Mouse (Mus musculus): ENCODE results near the gene Olfr324. TPM values are rescaled to one million over a fixed set of nuclear protein-coding genes. Genes with fewer than 3 reads are reported as not detected.

The Olfr324 gene
- polyA plus RNA-seq, 1 experiment, result not detected

DNA sequence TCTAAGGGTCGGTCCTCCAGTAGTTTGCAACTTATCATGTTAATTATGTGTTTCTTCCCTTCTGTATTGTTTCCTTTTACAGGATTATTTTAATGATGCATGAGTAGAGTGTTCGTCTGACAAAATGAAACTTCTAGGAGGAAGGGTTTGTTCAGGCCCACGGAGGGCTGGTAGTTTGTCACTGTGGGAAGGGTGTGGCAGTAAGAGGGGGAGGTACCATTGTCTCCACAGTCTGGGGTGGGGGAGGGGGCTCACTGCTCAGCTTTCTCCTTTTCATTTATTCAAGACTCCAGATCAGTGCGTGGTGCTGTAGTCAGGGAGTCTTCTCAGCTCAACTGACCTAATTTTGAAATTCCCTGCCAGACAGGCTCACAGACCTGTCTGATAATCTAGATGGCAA lies 31.2 kb downstream of the Olfr324 start:
- DNase-seq, result no peak
- 45% methylated on average over 4 of the region's 4 CpGs for WGBS
- Histone ChIP-seq H3K4me1 (ENCODE audit: control insufficient read depth, insufficient read depth, low read length) (no peaks in the 10 kb centered on the region), H3K4me3 (replicated peaks; ENCODE audit: extremely low read depth, low read depth, low read length) (no peak overlapping the region)
- TF ChIP-seq POLR2A (IDR thresholded peaks at IDR 0.05; ENCODE audit: borderline replicate concordance, extremely low read depth, low read depth, low read length) (no peak), CTCF (IDR thresholded peaks at IDR 0.05; ENCODE audit: insufficient read depth, low read length) (no peak)

DNA sequence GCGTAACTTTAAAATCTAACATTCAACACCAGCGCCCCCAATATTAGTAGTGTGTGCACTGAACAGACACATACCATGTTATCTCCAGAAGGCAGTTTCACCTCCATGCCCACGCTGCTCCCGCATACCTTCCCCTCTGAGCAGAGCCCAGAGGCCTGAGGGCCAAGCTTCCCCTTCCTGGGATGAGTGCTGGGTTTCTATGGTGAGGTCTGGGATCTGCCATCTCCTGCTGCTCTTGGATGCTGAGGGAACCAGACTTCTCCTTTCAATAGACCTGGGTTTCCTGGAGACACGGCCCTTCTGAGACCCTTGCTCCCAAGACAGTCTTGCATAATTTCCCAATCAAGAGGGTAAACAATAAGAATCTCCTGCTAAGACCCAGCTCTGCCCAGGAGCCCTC lies 35.5 kb downstream of the Olfr324 start, which contains the start of gene Olfr323:
TSS of gene Olfr323 (minus strand) at position 101 of the 400 bp plus-strand sequence.
- WGBS, result 71% methylated on average over 5 of the region's 5 CpGs
- Histone ChIP-seq H3K4me3 (replicated peaks; ENCODE audit: extremely low read depth, low read depth, low read length) (no peak within 1 kb of the TSS), H3K4me1 (ENCODE audit: control insufficient read depth, insufficient read depth, low read length) (no peaks in the 10 kb centered on the region)
- DNase-seq, result no peak
- no peak for TF ChIP-seq POLR2A (IDR thresholded peaks at IDR 0.05; ENCODE audit: borderline replicate concordance, extremely low read depth, low read depth, low read length)
- no peak for TF ChIP-seq CTCF (IDR thresholded peaks at IDR 0.05; ENCODE audit: insufficient read depth, low read length)

DNA sequence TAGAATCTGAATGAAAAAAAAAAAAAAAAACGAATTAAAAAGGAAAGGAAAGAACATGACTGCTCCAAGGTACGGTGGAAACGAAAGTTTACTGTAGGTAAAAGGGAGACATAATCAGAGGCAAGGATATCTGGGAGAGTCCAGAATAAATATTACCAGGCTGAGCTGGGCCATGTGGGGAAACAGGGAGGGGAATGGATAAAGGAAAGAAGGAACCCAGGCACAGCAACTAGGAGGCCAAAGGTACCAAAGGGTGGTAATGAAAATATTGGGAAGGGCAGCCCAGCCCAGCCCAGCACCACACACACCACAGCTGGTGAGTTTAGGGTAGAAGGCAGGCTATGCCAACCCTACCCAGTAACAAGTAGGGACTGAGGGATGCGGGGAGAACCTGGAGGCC lies 40.0 kb downstream of the Olfr324 start:
- DNase-seq, result no peak
- TF ChIP-seq CTCF (IDR thresholded peaks at IDR 0.05; ENCODE audit: insufficient read depth, low read length), result no peak
- H3K4me1 ChIP-seq (ENCODE audit: control insufficient read depth, insufficient read depth, low read length), result no peaks in the 10 kb centered on the region
- WGBS, result 50% methylated on average over 4 of the region's 4 CpGs
- no peak overlapping the region for H3K4me3 ChIP-seq (replicated peaks; ENCODE audit: extremely low read depth, low read depth, low read length)

DNA sequence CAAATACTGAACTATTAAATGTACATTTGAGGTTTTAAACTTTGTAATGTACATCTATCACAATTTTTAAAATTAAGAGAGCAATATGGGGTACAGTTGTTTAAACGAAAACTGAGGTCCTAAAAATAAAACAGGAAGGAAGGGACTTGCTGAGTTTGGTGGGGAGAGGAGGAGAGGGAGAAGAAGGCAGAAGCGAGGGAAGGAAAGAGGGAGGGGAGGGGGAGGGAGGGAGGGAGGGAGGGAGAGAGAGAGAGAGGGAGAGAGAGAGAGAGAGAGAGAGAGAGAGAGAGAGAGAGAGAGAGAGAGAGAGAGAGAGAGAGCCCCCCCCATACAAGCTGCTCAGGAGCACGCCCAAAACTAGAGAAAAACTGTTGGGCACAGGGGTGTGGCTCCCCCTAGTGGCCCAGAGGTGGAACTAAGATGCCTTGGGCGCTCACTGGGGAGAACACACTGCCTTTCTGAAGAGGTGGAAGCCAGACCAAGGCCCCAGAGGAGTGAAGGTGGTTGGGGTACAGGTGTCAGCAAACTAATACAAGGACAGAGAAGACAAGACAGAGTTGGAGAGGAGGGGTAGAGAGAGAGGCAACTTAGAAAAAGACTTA lies 41.6 kb downstream of the Olfr324 start:
- H3K4me3 ChIP-seq (replicated peaks; ENCODE audit: extremely low read depth, low read depth, low read length), result no peak overlapping the region
- DNase-seq, result peak; percentile 17
- peak; percentile 69 for TF ChIP-seq CTCF (IDR thresholded peaks at IDR 0.05; ENCODE audit: insufficient read depth, low read length)
- TF ChIP-seq POLR2A (IDR thresholded peaks at IDR 0.05; ENCODE audit: borderline replicate concordance, extremely low read depth, low read depth, low read length), result no peak
- WGBS, result 10% methylated on average over 4 of the region's 4 CpGs
- no peaks in the 10 kb centered on the region for H3K4me1 ChIP-seq (ENCODE audit: control insufficient read depth, insufficient read depth, low read length)

DNA sequence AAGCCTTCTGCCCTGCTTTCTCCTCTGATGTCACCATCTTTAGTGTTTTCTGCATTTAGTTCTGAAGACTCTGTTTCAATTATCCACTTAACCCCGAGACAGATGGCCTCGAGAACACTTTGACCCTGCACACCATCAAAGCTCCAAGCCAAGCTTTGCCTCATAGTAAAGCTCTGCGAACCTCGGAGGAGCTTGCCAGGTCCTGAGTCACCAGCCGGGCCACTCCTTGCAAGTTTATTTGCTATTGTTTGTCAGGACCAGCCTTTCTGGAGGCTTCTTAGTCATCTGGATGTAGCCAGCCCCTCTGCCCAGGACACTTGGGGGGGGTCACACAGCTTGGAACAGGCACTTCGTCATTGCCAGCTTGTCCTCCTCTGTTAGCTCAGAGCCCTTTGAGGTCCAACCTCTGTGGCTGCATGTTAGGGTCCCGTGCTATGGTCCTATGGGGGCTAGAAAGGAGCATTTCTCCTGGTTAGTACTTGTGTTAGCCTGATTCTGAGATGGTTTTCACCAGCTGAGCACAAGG lies 43.3 kb downstream of the Olfr324 start:
- Histone ChIP-seq H3K4me1 (ENCODE audit: control insufficient read depth, insufficient read depth, low read length) (no peaks in the 10 kb centered on the region), H3K4me3 (replicated peaks; ENCODE audit: extremely low read depth, low read depth, low read length) (no peak overlapping the region)
- no peak for DNase-seq
- 50% methylated on average over 7 of the region's 7 CpGs for WGBS
- no peak for TF ChIP-seq CTCF (IDR thresholded peaks at IDR 0.05; ENCODE audit: insufficient read depth, low read length)
- no peak for TF ChIP-seq POLR2A (IDR thresholded peaks at IDR 0.05; ENCODE audit: borderline replicate concordance, extremely low read depth, low read depth, low read length)

DNA sequence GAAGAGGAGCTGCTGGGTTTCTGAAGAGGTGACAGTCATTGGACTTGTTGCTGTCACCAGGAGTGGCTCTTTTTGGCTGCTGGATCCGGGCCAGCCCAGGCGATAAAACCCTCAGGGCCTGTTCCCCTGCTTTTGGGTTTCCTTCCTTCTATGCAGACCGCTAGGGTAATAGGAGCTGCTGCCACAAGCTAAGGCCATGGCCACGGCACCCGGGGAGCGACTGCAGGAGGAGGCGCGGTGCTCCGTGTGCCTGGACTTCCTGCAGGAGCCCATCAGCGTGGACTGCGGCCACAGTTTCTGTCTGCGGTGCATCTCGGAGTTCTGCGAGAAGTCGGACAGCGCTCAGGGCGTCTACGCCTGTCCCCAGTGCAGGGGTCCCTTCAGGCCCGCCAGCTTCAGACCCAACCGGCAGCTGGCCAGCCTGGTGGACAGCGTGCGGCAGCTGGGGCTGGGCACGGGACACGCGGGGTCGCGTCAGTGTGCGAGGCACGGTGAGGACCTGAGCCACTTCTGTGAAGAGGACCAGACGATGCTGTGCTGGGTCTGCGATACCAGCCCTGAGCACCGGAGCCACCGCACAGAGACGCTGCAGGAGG lies 45.5 kb downstream of the Olfr324 start, which contains the start of gene Trim58:
TSS of gene Trim58 (plus strand) at position 194 of the 596 bp plus-strand sequence.
- no peak within 1 kb of the TSS for H3K4me3 ChIP-seq (replicated peaks; ENCODE audit: extremely low read depth, low read depth, low read length)
- TF ChIP-seq CTCF (IDR thresholded peaks at IDR 0.05; ENCODE audit: insufficient read depth, low read length) (no peak), POLR2A (IDR thresholded peaks at IDR 0.05; ENCODE audit: borderline replicate concordance, extremely low read depth, low read depth, low read length) (no peak)
- no peaks in the 10 kb centered on the region for H3K4me1 ChIP-seq (ENCODE audit: control insufficient read depth, insufficient read depth, low read length)
- DNase-seq, result no peak
- WGBS, result 3% methylated on average over 34 of the region's 34 CpGs

DNA sequence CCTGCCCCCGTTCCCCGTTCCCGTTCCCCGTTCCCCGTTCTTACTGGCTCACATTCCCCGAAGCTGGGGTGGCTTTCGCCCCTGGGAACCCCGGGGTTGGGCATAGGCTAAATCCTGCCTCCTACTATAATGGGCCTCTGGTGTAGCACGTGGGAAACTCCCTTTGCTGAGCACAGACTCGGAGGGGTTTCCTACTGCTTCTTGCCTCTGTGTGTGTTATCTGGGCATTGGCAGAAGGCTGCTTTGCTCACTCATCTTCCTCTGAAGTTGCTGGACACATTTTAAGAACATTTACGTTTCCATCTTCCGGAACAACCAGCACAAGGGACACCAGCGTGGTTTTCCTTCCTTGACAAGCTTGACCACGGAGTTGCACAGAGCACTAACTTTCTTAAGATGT lies 46.1 kb downstream of the Olfr324 start:
- WGBS, result 22% methylated on average over 14 of the region's 14 CpGs
- H3K4me3 ChIP-seq (replicated peaks; ENCODE audit: extremely low read depth, low read depth, low read length), result no peak overlapping the region
- TF ChIP-seq POLR2A (IDR thresholded peaks at IDR 0.05; ENCODE audit: borderline replicate concordance, extremely low read depth, low read depth, low read length), result no peak
- TF ChIP-seq CTCF (IDR thresholded peaks at IDR 0.05; ENCODE audit: insufficient read depth, low read length), result no peak
- H3K4me1 ChIP-seq (ENCODE audit: control insufficient read depth, insufficient read depth, low read length), result no peaks in the 10 kb centered on the region
- no peak for DNase-seq

DNA sequence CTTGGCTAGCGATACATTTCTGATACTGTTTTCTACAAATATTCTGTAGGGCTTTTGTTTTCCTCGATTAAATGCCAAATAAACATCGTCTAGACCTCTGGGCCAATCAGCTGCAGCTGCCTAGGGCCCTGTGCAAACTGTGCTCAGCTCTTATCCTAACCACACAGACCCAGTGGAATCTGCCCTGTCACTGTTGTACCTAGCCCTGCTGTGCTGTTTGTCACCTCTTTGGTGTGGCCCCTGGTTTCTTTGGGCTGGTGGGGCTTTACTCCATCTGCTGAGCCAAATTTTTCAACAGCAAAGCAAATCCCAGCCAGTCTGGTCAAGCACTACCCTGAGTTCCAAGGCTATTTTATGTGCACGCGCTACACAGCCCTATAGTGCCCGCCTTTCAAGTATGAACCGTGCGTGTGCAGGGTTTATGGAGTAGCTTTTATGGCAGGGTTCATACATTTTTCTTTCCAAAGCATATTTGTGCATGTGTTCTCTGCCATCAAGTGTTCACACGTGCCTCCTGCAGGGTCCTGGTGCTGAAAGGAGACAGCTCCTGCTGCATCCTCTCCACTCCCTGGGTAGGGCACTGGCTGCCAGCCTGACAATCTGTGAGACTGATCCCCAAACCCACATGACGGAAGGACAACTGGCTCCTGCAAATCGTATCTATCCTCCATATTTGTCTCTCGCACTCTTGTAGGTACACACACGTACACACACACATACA lies 46.9 kb downstream of the Olfr324 start:
- TF ChIP-seq CTCF (IDR thresholded peaks at IDR 0.05; ENCODE audit: insufficient read depth, low read length), result no peak
- TF ChIP-seq POLR2A (IDR thresholded peaks at IDR 0.05; ENCODE audit: borderline replicate concordance, extremely low read depth, low read depth, low read length), result no peak
- Histone ChIP-seq H3K4me3 (replicated peaks; ENCODE audit: extremely low read depth, low read depth, low read length) (no peak overlapping the region), H3K4me1 (ENCODE audit: control insufficient read depth, insufficient read depth, low read length) (no peaks in the 10 kb centered on the region)
- no peak for DNase-seq
- 74% methylated on average over 13 of the region's 13 CpGs for WGBS

DNA sequence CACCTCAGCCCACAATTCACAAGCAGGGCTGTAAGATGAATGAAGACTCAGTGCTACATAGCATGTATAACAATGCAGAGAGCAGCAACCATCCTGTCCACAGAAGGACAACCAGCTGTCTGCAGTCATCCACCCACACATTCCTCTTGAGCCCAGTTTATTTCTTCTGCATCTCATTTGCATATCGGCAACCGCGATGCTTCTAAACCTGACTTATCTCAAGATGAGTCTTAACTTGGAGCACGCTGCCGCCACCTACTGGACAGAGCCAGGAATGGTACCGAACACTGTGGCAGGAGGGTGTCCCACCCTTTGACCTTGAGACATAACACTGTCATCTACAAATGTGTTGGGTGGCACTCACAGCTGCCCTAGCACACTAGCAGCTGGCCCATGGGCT lies 48.4 kb downstream of the Olfr324 start:
- Histone ChIP-seq H3K4me3 (replicated peaks; ENCODE audit: extremely low read depth, low read depth, low read length) (no peak overlapping the region), H3K4me1 (ENCODE audit: control insufficient read depth, insufficient read depth, low read length) (no peaks in the 10 kb centered on the region)
- TF ChIP-seq CTCF (IDR thresholded peaks at IDR 0.05; ENCODE audit: insufficient read depth, low read length) (peak; percentile 85), POLR2A (IDR thresholded peaks at IDR 0.05; ENCODE audit: borderline replicate concordance, extremely low read depth, low read depth, low read length) (no peak)
- DNase-seq, result peak; percentile 8
- WGBS, result 30% methylated on average over 6 of the region's 6 CpGs

Other genes with a start within 250 kb of the Olfr324 start
- 0.71 and 47.1 TPM in 2 replicates for gene Lypd8, start 216.1 kb upstream of the Olfr324 start, polyA plus RNA-seq (2012; rRNA removed)
- gene 1810065E05Rik, start 174.0 kb upstream of the Olfr324 start, polyA plus RNA-seq (2012; rRNA removed), result 1.7 TPM in 1 of 2 replicates, not detected in the other
- not detected in 2 replicates for gene Gm12253, start 162.6 kb upstream of the Olfr324 start, polyA plus RNA-seq (2012; rRNA removed)
- gene Lypd9, start 142.2 kb upstream of the Olfr324 start, polyA plus RNA-seq (2012; rRNA removed), result not detected in 2 replicates
- not detected in 2 replicates for gene Olfr30, start 132.8 kb upstream of the Olfr324 start, polyA plus RNA-seq (2012; rRNA removed)
- not detected in 2 replicates for gene Olfr332, start 102.6 kb upstream of the Olfr324 start, polyA plus RNA-seq (2012; rRNA removed)
- gene Olfr331, start 92.5 kb upstream of the Olfr324 start, polyA plus RNA-seq (2012; rRNA removed), result not detected in 2 replicates
- not detected in 2 replicates for gene Olfr330, start 60.3 kb upstream of the Olfr324 start, polyA plus RNA-seq (2012; rRNA removed)
- gene Olfr329-ps, start 48.7 kb upstream of the Olfr324 start, polyA plus RNA-seq (2012; rRNA removed), result 0.08 TPM in 1 of 2 replicates, not detected in the other
- not detected in 2 replicates for gene Olfr328, start 39.5 kb upstream of the Olfr324 start, polyA plus RNA-seq (2012; rRNA removed)
- gene Olfr224, start 24.6 kb upstream of the Olfr324 start, polyA plus RNA-seq (2012; rRNA removed), result 0.07 TPM in 1 of 2 replicates, not detected in the other
- not detected in 2 replicates for gene Olfr325, start 17.4 kb upstream of the Olfr324 start, polyA plus RNA-seq (2012; rRNA removed)
- gene 2210407C18Rik, start 21.0 kb downstream of the Olfr324 start, polyA plus RNA-seq (2012; rRNA removed), result not detected in 2 replicates
- not detected in 2 replicates for gene Olfr323, start 35.4 kb downstream of the Olfr324 start, polyA plus RNA-seq (2012; rRNA removed)
- 0.08 TPM in 1 of 2 replicates, not detected in the other for gene Trim58, start 45.4 kb downstream of the Olfr324 start, polyA plus RNA-seq (2012; rRNA removed)
- not detected in 2 replicates for gene Olfr322, start 63.7 kb downstream of the Olfr324 start, polyA plus RNA-seq (2012; rRNA removed)
- gene Olfr320, start 86.0 kb downstream of the Olfr324 start, polyA plus RNA-seq (2012; rRNA removed), result not detected in 2 replicates
- not detected in 2 replicates for gene Olfr319, start 104.0 kb downstream of the Olfr324 start, polyA plus RNA-seq (2012; rRNA removed)
- not detected in 2 replicates for gene Olfr318, start 128.9 kb downstream of the Olfr324 start, polyA plus RNA-seq (2012; rRNA removed)
- not detected in 2 replicates for gene Olfr317, start 144.1 kb downstream of the Olfr324 start, polyA plus RNA-seq (2012; rRNA removed)
- gene Olfr316, start 157.6 kb downstream of the Olfr324 start, polyA plus RNA-seq (2012; rRNA removed), result not detected in 2 replicates
- gene Olfr315, start 178.1 kb downstream of the Olfr324 start, polyA plus RNA-seq (2012; rRNA removed), result not detected in 2 replicates
- gene Olfr314, start 187.8 kb downstream of the Olfr324 start, polyA plus RNA-seq (2012; rRNA removed), result not detected in 2 replicates
- gene Fam183b, start 206.8 kb downstream of the Olfr324 start, polyA plus RNA-seq (2012; rRNA removed), result 10.7 and 18.1 TPM in 2 replicates
- not detected in 2 replicates for gene Olfr313, start 219.9 kb downstream of the Olfr324 start, polyA plus RNA-seq (2012; rRNA removed)
- not detected in 2 replicates for gene Olfr312, start 234.1 kb downstream of the Olfr324 start, polyA plus RNA-seq (2012; rRNA removed)
- not detected in 2 replicates for gene Olfr311, start 244.1 kb downstream of the Olfr324 start, polyA plus RNA-seq (2012; rRNA removed)

Data from lung, adult 2 months (tissue).